Mouse (Mus musculus) cortical plate, adult 2 months (tissue): ENCODE measurements around the gene Tmem131. TPM values are rescaled to one million over a fixed set of nuclear protein-coding genes. Genes with fewer than 3 reads are reported as not detected.

ENCODE experiments used
- H3K27ac ChIP-seq: fragments of 200-500 bp; 2 replicates; pipeline ENCODE4 v1.5.1; 2012; ENCODE audit warnings: low read length, control low read depth, inconsistent platforms; ENCODE audit not compliant: insufficient read depth
- H3K4me1 ChIP-seq: fragments of 200-500 bp; 2 replicates; pipeline ENCODE4 v1.6.1; 2011; ENCODE audit warnings: low read length; ENCODE audit not compliant: control insufficient read depth, insufficient read depth
- H3K4me3 ChIP-seq: fragments of 200-500 bp; 2 replicates; pipeline ENCODE4 v1.5.1; 2011; ENCODE audit warnings: mild to moderate bottlenecking, low read length, control low read depth; ENCODE audit not compliant: insufficient read depth
- CTCF ChIP-seq: fragments of 200-500 bp; IDR thresholded peaks from 2 replicates; pipeline ENCODE4 v1.5.1; 2011; ENCODE audit warnings: mild to moderate bottlenecking, control low read depth, low read length; ENCODE audit not compliant: insufficient read depth; ENCODE audit errors: extremely low read depth
- POLR2A ChIP-seq: fragments of 200-500 bp; IDR thresholded peaks from 2 replicates; pipeline ENCODE4 v1.6.1; 2011; ENCODE audit warnings: mild to moderate bottlenecking, low read length, control low read depth; ENCODE audit not compliant: insufficient read depth; ENCODE audit errors: extremely low read depth
- polyA plus RNA-seq: library from polyadenylated mRNA; depleted of rRNA; stranded (reverse); fragments of >200 nt; gene quantifications from 2 replicates; pipeline ENCODE4 v1.2.3, GENCODE M21; 2012

The Tmem131 gene
- polyA plus RNA-seq, 1 experiment, result 35.3 TPM

- TF ChIP-seq POLR2A (no peak), CTCF (no peak)
- Histone ChIP-seq H3K27ac (no peak overlapping the region), H3K4me1 (no peaks in the 10 kb centered on the region), H3K4me3 (no peak overlapping the region)
These were observed 33.3 kb upstream of the Tmem131 start for GRCm38 (mm10) chr1:36976770-36977169.

GRCm38 (mm10) chr1:36970918-36971617 is 27.6 kb upstream of the Tmem131 start:
- no peaks in the 10 kb centered on the region for H3K4me1 ChIP-seq
- no peak overlapping the region for H3K27ac ChIP-seq
- H3K4me3 ChIP-seq, result no peak overlapping the region
- TF ChIP-seq CTCF (no peak), POLR2A (no peak)

- no peak overlapping the region for H3K27ac ChIP-seq
- no peaks in the 10 kb centered on the region for H3K4me1 ChIP-seq
- H3K4me3 ChIP-seq, result no peak overlapping the region
- TF ChIP-seq CTCF (no peak), POLR2A (no peak)
These were observed 22.4 kb upstream of the Tmem131 start for GRCm38 (mm10) chr1:36965831-36966230.

- TF ChIP-seq CTCF (no peak), POLR2A (no peak)
- no peaks in the 10 kb centered on the region for H3K4me1 ChIP-seq
- H3K4me3 ChIP-seq, result no peak overlapping the region
- H3K27ac ChIP-seq, result no peak overlapping the region
These were observed 19.1 kb upstream of the Tmem131 start for GRCm38 (mm10) chr1:36962379-36963176.

GRCm38 (mm10) chr1:36960509-36961222 is 17.2 kb upstream of the Tmem131 start:
- no peak overlapping the region for H3K27ac ChIP-seq
- no peaks in the 10 kb centered on the region for H3K4me1 ChIP-seq
- no peak overlapping the region for H3K4me3 ChIP-seq
- TF ChIP-seq POLR2A (no peak), CTCF (no peak)

- Histone ChIP-seq H3K27ac (no peak overlapping the region), H3K4me3 (no peak overlapping the region), H3K4me1 (peaks cover 2% of the 10 kb centered on the region; the same call in 1 of the 2 replicates)
- TF ChIP-seq CTCF (no peak), POLR2A (no peak)
These were observed 6.2 kb upstream of the Tmem131 start for GRCm38 (mm10) chr1:36949591-36950184.

GRCm38 (mm10) chr1:36947448-36947847 is 4.0 kb upstream of the Tmem131 start:
- Histone ChIP-seq H3K4me1 (peaks cover 2% of the 10 kb centered on the region; the same call in 1 of the 2 replicates), H3K27ac (no peak overlapping the region), H3K4me3 (no peak overlapping the region)
- no peak for TF ChIP-seq CTCF
- no peak for TF ChIP-seq POLR2A

- Histone ChIP-seq H3K27ac (peak overlapping the region; percentile 22), H3K4me3 (peak overlapping the region; percentile 77), H3K4me1 (peaks cover 4% of the 10 kb centered on the region; the same call in 1 of the 2 replicates)
- TF ChIP-seq CTCF (no peak), POLR2A (no peak)
These were observed 3.1 kb downstream of the Tmem131 start for GRCm38 (mm10) chr1:36940381-36940762.
